Mouse (Mus musculus) testis, adult 2 months (tissue): ENCODE data around the gene BC005624. TPM values are rescaled to one million over a fixed set of nuclear protein-coding genes. Genes with fewer than 3 reads are reported as not detected.
A peak's percentile ranks its signal among the peaks of the same experiment; 100 is the strongest.

Experiments
- H3K27ac ChIP-seq: fragments of 200-500 bp; 2 replicates; pipeline ENCODE4 v1.5.1; 2012; ENCODE audit warnings: low read depth, low read length; ENCODE audit not compliant: control insufficient read depth, insufficient read depth
- H3K27me3 ChIP-seq: fragments of 200-500 bp; 2 replicates; pipeline ENCODE4 v1.6.1; 2012; ENCODE audit warnings: mild to moderate bottlenecking, low read length, moderate library complexity; ENCODE audit not compliant: control insufficient read depth, insufficient read depth
- H3K36me3 ChIP-seq: fragments of 200-500 bp; 2 replicates; pipeline ENCODE4 v1.6.1; 2012; ENCODE audit warnings: mild to moderate bottlenecking, low read length; ENCODE audit not compliant: control insufficient read depth, insufficient read depth
- H3K4me1 ChIP-seq: fragments of 200-500 bp; 2 replicates; pipeline ENCODE4 v1.6.1; 2012; ENCODE audit warnings: low read length; ENCODE audit not compliant: control insufficient read depth, insufficient read depth
- H3K4me3 ChIP-seq: fragments of 200-500 bp; 2 replicates; pipeline ENCODE4 v1.5.1; 2012; ENCODE audit warnings: low read depth, mild to moderate bottlenecking, low read length, moderate library complexity, mixed read lengths; ENCODE audit not compliant: control insufficient read depth
- CTCF ChIP-seq: fragments of 200-500 bp; IDR thresholded peaks from 2 replicates; pipeline ENCODE4 v1.5.1; 2012; ENCODE audit warnings: low read depth, mild to moderate bottlenecking, inconsistent platforms, low read length, moderate library complexity; ENCODE audit not compliant: control insufficient read depth, insufficient read depth, insufficient replicate concordance
- POLR2A ChIP-seq: fragments of 200-500 bp; IDR thresholded peaks from 2 replicates; pipeline ENCODE4 v1.6.1; 2012; ENCODE audit warnings: low read depth, mild to moderate bottlenecking, inconsistent platforms, low read length, moderate library complexity; ENCODE audit not compliant: control insufficient read depth
- polyA plus RNA-seq: library from polyadenylated mRNA; depleted of rRNA; stranded (reverse); fragments of >200 nt; gene quantifications from 2 replicates; pipeline ENCODE4 v1.2.3, GENCODE M21; 2012

Gene BC005624
- polyA plus RNA-seq, 1 experiment, result 23.7 TPM

DNA sequence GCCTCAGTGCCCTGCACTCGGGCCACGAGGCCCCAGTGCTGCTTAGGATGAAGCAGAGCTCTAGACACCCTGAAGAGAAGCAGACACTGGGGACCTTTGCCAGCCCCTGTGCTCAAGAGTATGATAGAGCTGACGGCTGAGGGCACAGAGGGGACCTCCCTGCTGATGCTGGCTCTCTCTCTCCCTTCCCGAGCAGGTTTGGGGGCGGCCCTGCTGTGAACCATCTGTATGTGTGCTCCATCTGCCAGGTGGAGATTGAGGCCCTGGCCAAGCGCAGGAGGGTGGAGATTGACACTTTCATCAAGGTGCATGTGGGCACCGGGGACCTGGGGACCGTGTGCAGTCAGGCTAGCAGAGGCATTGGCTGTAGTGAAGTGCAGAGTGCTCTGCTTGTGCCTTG lies 36.5 kb upstream of the BC005624 start:
- H3K4me3 ChIP-seq, result no peak overlapping the region
- TF ChIP-seq POLR2A (no peak), CTCF (no peak)
- H3K27ac ChIP-seq, result no peak overlapping the region
- no peaks in the 10 kb centered on the region for H3K4me1 ChIP-seq
- H3K36me3 ChIP-seq, result no peaks in the 10 kb centered on the region; the same call in none of the 2 replicates
- H3K27me3 ChIP-seq, result no peaks in the 10 kb centered on the region

DNA sequence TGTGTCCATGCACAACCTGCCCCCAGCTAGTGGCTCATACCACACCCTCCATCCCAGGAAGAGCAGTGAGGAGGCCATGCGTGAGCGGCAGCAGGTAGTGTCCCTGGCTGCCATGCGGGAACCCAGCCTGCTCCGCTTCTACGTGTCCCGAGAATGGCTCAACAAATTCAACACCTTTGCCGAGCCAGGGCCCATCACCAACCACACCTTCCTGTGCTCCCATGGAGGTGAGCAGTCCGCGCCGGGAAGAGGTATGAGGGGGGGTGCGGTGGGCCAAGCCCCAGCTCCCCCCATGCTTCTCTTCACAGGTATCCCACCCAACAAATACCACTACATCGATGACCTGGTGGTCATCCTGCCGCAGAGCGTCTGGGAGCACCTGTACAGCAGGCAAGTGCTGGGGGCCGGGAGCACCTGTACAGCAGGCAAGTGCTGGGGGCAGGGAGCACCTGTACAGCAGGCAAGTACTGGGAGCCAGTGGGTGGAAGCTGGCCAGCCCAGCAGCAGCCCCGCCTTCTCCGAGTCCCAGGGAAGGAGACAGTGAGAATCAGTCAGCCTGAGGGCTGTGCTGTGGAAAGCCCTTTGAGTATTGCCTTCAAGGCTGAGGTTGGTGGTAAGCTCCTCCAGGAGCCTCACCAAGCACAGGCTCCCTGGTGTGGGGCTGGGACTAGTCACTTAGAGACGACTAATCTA lies 35.8 kb upstream of the BC005624 start:
- Histone ChIP-seq H3K36me3 (no peaks in the 10 kb centered on the region; the same call in none of the 2 replicates), H3K27me3 (no peaks in the 10 kb centered on the region), H3K4me1 (no peaks in the 10 kb centered on the region), H3K4me3 (no peak overlapping the region), H3K27ac (no peak overlapping the region)
- TF ChIP-seq CTCF, result no peak
- no peak for TF ChIP-seq POLR2A

DNA sequence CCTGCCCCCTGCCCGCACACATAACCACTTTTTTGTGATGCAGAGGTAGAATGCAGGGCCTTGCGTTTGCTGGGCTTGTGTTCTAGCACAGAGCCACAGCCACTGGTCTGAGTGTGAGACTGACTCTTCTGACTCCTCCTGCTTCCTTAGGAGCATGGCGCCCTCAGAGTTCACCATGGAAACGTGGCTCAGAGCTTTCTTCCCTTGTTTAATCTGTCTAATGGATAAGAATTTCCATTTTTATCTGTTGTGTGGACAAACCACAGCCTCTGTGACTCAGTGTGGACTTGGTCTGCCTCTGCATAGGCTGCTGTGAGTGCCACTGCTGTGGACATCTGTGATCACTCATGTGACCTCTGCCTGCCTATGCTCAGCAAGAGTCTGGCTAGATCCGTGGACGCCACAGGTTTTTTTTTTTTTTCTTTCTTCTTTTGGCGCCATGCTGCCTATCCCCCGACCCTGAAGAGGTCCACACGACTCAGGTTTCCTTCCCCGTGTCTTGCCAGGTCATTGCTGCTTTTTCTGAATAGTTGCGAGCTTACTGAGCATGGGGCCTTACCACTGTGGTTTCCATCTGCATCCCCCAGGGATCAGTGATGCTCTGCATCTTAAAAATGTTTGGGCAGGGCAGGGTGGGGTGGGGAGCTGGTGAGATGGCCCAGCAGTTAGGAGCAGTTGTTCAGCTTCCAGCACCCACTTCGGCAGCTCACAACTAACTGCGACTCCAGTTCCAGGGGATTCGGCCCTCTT lies 31.5 kb upstream of the BC005624 start:
- H3K27ac ChIP-seq, result no peak overlapping the region
- no peaks in the 10 kb centered on the region for H3K4me1 ChIP-seq
- H3K4me3 ChIP-seq, result no peak overlapping the region
- TF ChIP-seq POLR2A (no peak), CTCF (no peak)
- no peaks in the 10 kb centered on the region; the same call in none of the 2 replicates for H3K36me3 ChIP-seq
- H3K27me3 ChIP-seq, result no peaks in the 10 kb centered on the region

DNA sequence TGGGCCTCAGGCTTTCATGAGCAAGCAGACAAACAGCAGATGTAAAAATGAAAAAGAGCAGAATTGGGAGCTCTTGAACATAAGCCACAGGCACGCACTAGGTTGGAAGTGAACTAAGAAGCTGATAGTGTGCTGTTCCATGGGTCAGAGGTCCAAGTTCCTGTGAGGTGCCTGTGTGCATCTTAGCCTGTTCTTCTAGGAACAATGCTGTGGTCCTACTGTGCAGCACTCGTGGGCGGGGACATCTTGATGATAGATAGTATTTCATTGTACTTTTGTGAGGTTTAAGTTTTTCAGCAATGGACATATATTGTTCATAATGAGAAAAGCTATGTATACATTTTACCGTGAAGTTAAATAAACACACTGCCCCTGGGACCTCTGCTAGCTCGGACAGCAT lies 25.2 kb upstream of the BC005624 start:
- no peak overlapping the region for H3K4me3 ChIP-seq
- no peaks in the 10 kb centered on the region; the same call in 1 of the 2 replicates for H3K4me1 ChIP-seq
- peak overlapping the region; percentile 18 for H3K27ac ChIP-seq
- peaks cover 1% of the 10 kb centered on the region for H3K36me3 ChIP-seq
- no peaks in the 10 kb centered on the region for H3K27me3 ChIP-seq
- TF ChIP-seq POLR2A, result no peak

DNA sequence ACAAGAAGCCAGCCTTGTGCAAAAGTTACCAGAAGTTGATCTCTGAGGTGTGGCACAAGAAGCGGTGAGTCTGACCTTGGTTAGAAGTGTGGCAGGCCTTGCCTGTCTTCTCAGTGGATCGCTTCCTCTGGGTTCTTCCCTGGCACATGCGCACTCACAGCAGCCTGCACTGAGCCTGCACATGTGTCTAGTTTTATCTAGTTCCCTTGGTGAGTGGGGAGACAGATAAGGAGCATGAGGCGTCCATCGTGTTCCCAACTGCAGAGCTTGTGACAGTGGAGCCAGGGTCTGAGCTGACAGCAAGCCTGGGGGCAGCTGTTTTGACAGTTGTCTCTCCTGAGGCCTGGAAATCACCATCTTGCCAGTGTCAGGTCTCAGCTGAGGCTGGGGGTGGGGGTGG lies 24.4 kb upstream of the BC005624 start:
- Histone ChIP-seq H3K4me1 (no peaks in the 10 kb centered on the region; the same call in 1 of the 2 replicates), H3K27ac (peak overlapping the region; percentile 81), H3K36me3 (peaks cover 1% of the 10 kb centered on the region), H3K4me3 (peak overlapping the region; percentile 28; the same call in 1 of the 2 replicates), H3K27me3 (no peaks in the 10 kb centered on the region)
- TF ChIP-seq POLR2A (peak; percentile 56; the same call in 1 of the 2 replicates), CTCF (no peak)

DNA sequence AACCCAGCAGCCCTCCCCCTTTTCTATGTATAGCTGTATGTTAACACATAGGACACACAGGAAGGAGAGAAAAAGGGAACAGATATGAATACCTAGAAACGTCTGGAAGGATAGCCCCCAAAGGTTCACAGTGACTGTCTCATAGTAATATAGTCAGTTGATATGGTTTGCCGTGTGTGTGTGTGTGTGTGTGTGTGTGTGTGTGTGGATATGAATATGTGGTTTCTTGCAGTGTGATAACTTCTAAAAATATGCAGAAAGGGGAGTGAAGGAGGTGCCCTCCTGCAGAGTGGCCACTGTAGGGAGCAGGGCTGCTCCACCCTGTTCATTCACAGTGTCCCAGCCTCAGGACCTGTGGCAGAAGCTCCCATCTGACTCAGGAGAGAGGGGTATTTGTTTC lies 23.5 kb upstream of the BC005624 start:
- Histone ChIP-seq H3K27me3 (no peaks in the 10 kb centered on the region), H3K4me1 (no peaks in the 10 kb centered on the region; the same call in 1 of the 2 replicates), H3K27ac (peak overlapping the region; percentile 60), H3K36me3 (peaks cover 1% of the 10 kb centered on the region), H3K4me3 (no peak overlapping the region)
- TF ChIP-seq CTCF, result no peak
- no peak for TF ChIP-seq POLR2A

DNA sequence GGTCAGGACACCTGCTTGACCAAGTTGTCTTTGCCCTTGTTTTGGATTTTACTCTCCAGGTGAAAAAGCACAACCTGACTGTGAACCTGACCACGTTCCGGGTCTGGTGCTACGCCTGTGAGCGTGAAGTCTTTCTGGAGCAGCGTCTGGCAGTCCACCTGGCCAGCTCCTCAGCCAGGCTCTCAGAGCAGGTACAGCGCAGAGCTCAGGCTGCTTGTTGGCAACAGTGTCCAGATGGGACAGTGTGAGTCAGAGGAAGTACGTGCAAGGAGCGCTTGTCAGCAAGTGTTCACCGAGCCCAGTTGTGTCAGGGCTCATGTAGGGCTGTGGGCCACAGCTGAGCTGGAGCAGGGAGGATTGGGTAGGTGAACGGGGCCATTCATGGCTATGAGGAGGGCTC lies 20.9 kb upstream of the BC005624 start:
- no peak overlapping the region for H3K4me3 ChIP-seq
- peaks cover 1% of the 10 kb centered on the region for H3K36me3 ChIP-seq
- H3K27me3 ChIP-seq, result no peaks in the 10 kb centered on the region
- TF ChIP-seq CTCF, result no peak
- no peak overlapping the region for H3K27ac ChIP-seq
- H3K4me1 ChIP-seq, result no peaks in the 10 kb centered on the region; the same call in 1 of the 2 replicates
